Mouse (Mus musculus): Measurements from ENCODE around the gene Gamt.

Gene Gamt

GRCm38 (mm10) chr10:80260642-80261584, at the start of gene Gamt, which contains the start of gene Dazap1:
Gene Gamt, minus strand, starts transcription at chr10:80261012.
Gene Dazap1, plus strand, starts transcription at chr10:80261486.
- peak; percentile 95 for DNase-seq

GRCm38 (mm10) chr10:80304862-80305261, 44.0 kb upstream of the Gamt start:
- DNase-seq: no peak

GRCm38 (mm10) chr10:80304458-80304857, 43.6 kb upstream of the Gamt start:
- DNase-seq: no peak

GRCm38 (mm10) chr10:80302471-80302881, 41.7 kb upstream of the Gamt start:
- peak; percentile 81 for DNase-seq

- no peak for DNase-seq
Observed at GRCm38 (mm10) chr10:80302082-80302355, 41.2 kb upstream of the Gamt start.

GRCm38 (mm10) chr10:80301256-80302081, 40.7 kb upstream of the Gamt start:
- DNase-seq: no peak

GRCm38 (mm10) chr10:80300672-80301181, 39.9 kb upstream of the Gamt start:
- DNase-seq: no peak

- no peak for DNase-seq
Observed at GRCm38 (mm10) chr10:80299824-80300223, 39.0 kb upstream of the Gamt start.

GRCm38 (mm10) chr10:80299301-80299700, 38.5 kb upstream of the Gamt start:
- DNase-seq: no peak

- DNase-seq: peak; percentile 92
Observed at GRCm38 (mm10) chr10:80298571-80299281, 37.9 kb upstream of the Gamt start.

GRCm38 (mm10) chr10:80297526-80298133, 36.8 kb upstream of the Gamt start:
- DNase-seq: no peak

GRCm38 (mm10) chr10:80296824-80297223, 36.0 kb upstream of the Gamt start:
- DNase-seq: no peak

GRCm38 (mm10) chr10:80295618-80296425, 35.0 kb upstream of the Gamt start, which contains the start of gene Apc2:
Gene Apc2, plus strand, starts transcription at chr10:80295977.
- peak; percentile 73 for DNase-seq

GRCm38 (mm10) chr10:80294788-80295303, 34.0 kb upstream of the Gamt start:
- DNase-seq: no peak

GRCm38 (mm10) chr10:80294311-80294710, 33.5 kb upstream of the Gamt start:
- DNase-seq: no peak

- DNase-seq: no peak
Observed at GRCm38 (mm10) chr10:80293325-80293724, 32.5 kb upstream of the Gamt start.

GRCm38 (mm10) chr10:80292251-80293146, 31.7 kb upstream of the Gamt start, which contains the start of gene Rps15:
Gene Rps15, plus strand, starts transcription at chr10:80292453.
- DNase-seq: peak; percentile 94

- no peak for DNase-seq
Observed at GRCm38 (mm10) chr10:80288657-80289056, 27.8 kb upstream of the Gamt start.

GRCm38 (mm10) chr10:80288097-80288496, 27.3 kb upstream of the Gamt start:
- no peak for DNase-seq
